10 mouse cellular contexts compared by ENCODE assay signal in the genomic region with DNA sequence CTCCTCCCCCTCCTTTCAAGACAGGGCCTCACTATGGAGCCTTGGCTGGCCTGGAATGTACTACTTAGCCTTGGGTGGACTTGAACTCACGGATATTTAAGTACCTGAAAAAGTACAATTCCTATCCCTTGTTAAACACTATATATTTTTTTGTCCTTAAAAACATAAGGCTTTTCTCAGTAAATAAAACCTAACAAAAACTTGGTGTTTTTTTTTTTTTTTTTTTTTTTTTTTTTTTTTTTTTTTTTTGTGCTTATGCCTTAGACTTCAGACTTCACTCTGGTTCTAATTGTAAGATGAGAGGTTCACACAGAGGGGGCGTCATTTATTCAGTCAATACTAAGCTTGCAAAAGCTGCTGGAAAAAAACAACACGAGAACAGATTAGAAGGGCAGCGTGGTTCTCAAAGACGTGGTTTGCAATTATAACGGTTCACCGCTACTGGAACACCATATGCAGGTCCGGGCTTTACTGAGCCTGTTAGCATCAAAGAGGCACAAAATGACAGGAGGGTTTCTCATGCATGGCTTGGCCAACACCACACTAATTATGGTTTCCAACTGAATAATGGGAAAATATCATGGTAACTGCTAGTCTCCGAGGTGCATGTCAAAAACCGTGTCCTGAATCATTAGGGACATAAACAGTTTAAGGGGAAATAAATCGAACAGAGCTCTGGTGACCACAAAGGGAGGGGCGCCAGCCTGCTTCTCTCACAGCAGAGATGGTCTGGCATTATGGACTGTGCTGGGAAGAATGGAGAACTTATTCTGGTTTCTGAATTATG. TPM values are rescaled to one million over a fixed set of nuclear protein-coding genes. Genes with fewer than 3 reads are reported as not detected.
DNase-seq lines count a peak whose midpoint lies in the region; ATAC-seq and TF ChIP-seq lines count a peak whose summit lies in the region.
"Had no signal": no experiment of that assay in that cellular context is flagged by ENCODE, and none has a peak within 500 bp of the region (broad histone marks: within the 10 kb centered on the region; RNA-seq: fewer than 3 reads in every experiment).

No protein-coding gene starts in this region.

- no peak overlapping the region for H3K4me3 ChIP-seq in layer of hippocampus, adult 2 months
- no peak overlapping the region for H3K4me3 ChIP-seq in forebrain, postnatal 0 days (ENCODE audit: low read depth, low read length)
- H3K4me3 ChIP-seq in midbrain, embryonic 16.5 days (ENCODE audit: low read depth, low read length), result no peak overlapping the region
- H3K4me3 ChIP-seq: neural tube, embryonic 13.5 days had no signal

- DNase-seq in layer of hippocampus, adult 2 months (ENCODE audit: low spot score in 2 of 2), result no peak
- no peak for DNase-seq in layer of hippocampus, adult 9-10 months (ENCODE audit: low spot score)
- peak; percentile 80 to 84 for DNase-seq in cerebellum, postnatal 10 days
- peak; percentile 51 for DNase-seq in forebrain, postnatal 0 days
- DNase-seq in adrenal gland, postnatal 36 days, result no peak
- no peak for DNase-seq in kidney, postnatal 14 days
- DNase-seq: gastrocnemius, postnatal 14 days had no signal

- 21% methylated on average over 12 of the region's 12 CpGs for WGBS in forebrain, postnatal 0 days
- 23% methylated on average over 12 of the region's 12 CpGs for WGBS in midbrain, embryonic 16.5 days

- H3K4me1 ChIP-seq in forebrain, postnatal 0 days (ENCODE audit: insufficient read depth), result peaks cover 21% of the 10 kb centered on the region
- H3K4me1 ChIP-seq in midbrain, embryonic 16.5 days (ENCODE audit: control insufficient read depth, insufficient read depth, low read length), result peaks cover 11% of the 10 kb centered on the region

- peak overlapping the region; percentile 23; the same call in 1 of the 2 replicates for H3K27ac ChIP-seq in layer of hippocampus, adult 2 months
- H3K27ac ChIP-seq in forebrain, postnatal 0 days (ENCODE audit: low read depth, low read length), result no peak overlapping the region
- H3K27ac ChIP-seq in midbrain, embryonic 16.5 days (ENCODE audit: low read length), result no peak overlapping the region
- H3K27ac ChIP-seq: neural tube, embryonic 13.5 days had no signal

- 0 out of 2 replicates have a peak, but pooled peaks cover 3% of the 10 kb centered on the region for H3K27me3 ChIP-seq in forebrain, postnatal 0 days (ENCODE audit: insufficient read depth, low read length)
- no peaks in the 10 kb centered on the region; the same call in 1 of the 2 replicates for H3K27me3 ChIP-seq in midbrain, embryonic 16.5 days (ENCODE audit: control insufficient read depth, insufficient read depth, low read depth, low read length)

- no peak overlapping the region for H3K9ac ChIP-seq in forebrain, postnatal 0 days
- H3K9ac ChIP-seq in midbrain, embryonic 16.5 days (ENCODE audit: low read depth, low read length), result no peak overlapping the region
- H3K9ac ChIP-seq: neural tube, embryonic 13.5 days had no signal

- no peak for TF ChIP-seq CTCF in layer of hippocampus, adult 2 months (conservative IDR thresholded peaks at IDR 0.05)
- no peak for TF ChIP-seq CTCF in forebrain, postnatal 0 days (IDR thresholded peaks at IDR 0.05; ENCODE audit: low read depth)

- H3K36me3 ChIP-seq in forebrain, postnatal 0 days (ENCODE audit: insufficient read depth), result no peaks in the 10 kb centered on the region
- no peaks in the 10 kb centered on the region for H3K36me3 ChIP-seq in midbrain, embryonic 16.5 days (ENCODE audit: control insufficient read depth, insufficient read depth, low read length)
- H3K36me3 ChIP-seq: neural tube, embryonic 13.5 days had no signal

- no peak overlapping the region for H3K4me2 ChIP-seq in forebrain, postnatal 0 days (ENCODE audit: low read depth)
- no peak overlapping the region for H3K4me2 ChIP-seq in midbrain, embryonic 16.5 days (ENCODE audit: low read length)
- H3K4me2 ChIP-seq: neural tube, embryonic 13.5 days had no signal

- no peak for ATAC-seq in forebrain, postnatal 0 days
- ATAC-seq in midbrain, embryonic 16.5 days, result peak; percentile 49; the same call in 1 of the 2 replicates
- ATAC-seq in erythroblast, adult 5-6 weeks (replicated peaks; ENCODE audit: low FRiP score, poor library complexity, severe bottlenecking), result no peak

- no peaks in the 10 kb centered on the region for H3K9me3 ChIP-seq in forebrain, postnatal 0 days (ENCODE audit: low read length)
- no peaks in the 10 kb centered on the region for H3K9me3 ChIP-seq in midbrain, embryonic 16.5 days (replicated peaks; ENCODE audit: control insufficient read depth, low read length, poor library complexity, severe bottlenecking)
- H3K9me3 ChIP-seq: neural tube, embryonic 13.5 days had no signal

RNA-seq across cellular contexts. Expression of gene Fxn, which starts 32.3 kb away (rescaled TPM):
- 1 to 10 TPM; 7.4 to 8.8 TPM for total RNA-seq in layer of hippocampus, adult 2 months (2021)
- 15.0 and 26.0 TPM in 2 replicates for total RNA-seq in forebrain, postnatal 0 days (2014; rRNA removed)
- 33.3 and 33.4 TPM in 2 replicates for polyA plus RNA-seq in forebrain, postnatal 0 days (2015; fragmentation: Nextera tagmentation; extraction: Ambion mirVana)
- polyA plus RNA-seq in midbrain, embryonic 16.5 days (2015; fragmentation: Nextera tagmentation; extraction: Ambion mirVana), result 35.1 and 39.2 TPM in 2 replicates
- total RNA-seq in adrenal gland, postnatal 36 days (2021), result 10 to 100 TPM; 11.3 to 18.4 TPM
- total RNA-seq in erythroblast, adult 5-6 weeks (2015; ENCODE audit: low replicate concordance), result 10.7 and 19.2 TPM in 2 replicates
- total RNA-seq in erythroblast, adult 5-6 weeks (2017; ENCODE audit: low replicate concordance), result 3.0 and 5.7 TPM in 2 replicates

Comparison
In these comparisons a context has a peak if more than half of its experiments do, and no peak if none do; other contexts are left out.
1. DNase-seq: peak in cerebellum, postnatal 10 days (2 of 2) and forebrain, postnatal 0 days (single experiment); none in layer of hippocampus, adult 2 months (0 of 2), layer of hippocampus, adult 9-10 months (single experiment), adrenal gland, postnatal 36 days (0 of 2) and kidney, postnatal 14 days (single experiment).